Mouse (Mus musculus) T-cell, adult 2 months (primary cell): Measurements from ENCODE around the gene Gm9747.

Experiments
- DNase-seq: peaks from one replicate; pipeline ENCODE4 v3.0.0; 2022; ENCODE audit warnings: low spot score

Gene Gm9747

GRCm38 (mm10) chr1:82257457-82257856 lies 24.5 kb downstream of the Gm9747 start:
- no peak for DNase-seq

- no peak for DNase-seq
Measured at GRCm38 (mm10) chr1:82258331-82258730, 25.4 kb downstream of the Gm9747 start.

GRCm38 (mm10) chr1:82260055-82260454 lies 27.1 kb downstream of the Gm9747 start:
- no peak for DNase-seq

- no peak for DNase-seq
Measured at GRCm38 (mm10) chr1:82261053-82261618, 28.2 kb downstream of the Gm9747 start.

- DNase-seq: no peak
Measured at GRCm38 (mm10) chr1:82261638-82262037, 28.7 kb downstream of the Gm9747 start.

- no peak for DNase-seq
Measured at GRCm38 (mm10) chr1:82262331-82262730, 29.4 kb downstream of the Gm9747 start.

GRCm38 (mm10) chr1:82267547-82267946 lies 34.6 kb downstream of the Gm9747 start:
- no peak for DNase-seq

GRCm38 (mm10) chr1:82272231-82272630 lies 39.3 kb downstream of the Gm9747 start:
- no peak for DNase-seq

- DNase-seq: no peak
Measured at GRCm38 (mm10) chr1:82273529-82273928, 40.6 kb downstream of the Gm9747 start.

- no peak for DNase-seq
Measured at GRCm38 (mm10) chr1:82274361-82274760, 41.4 kb downstream of the Gm9747 start.

- no peak for DNase-seq
Measured at GRCm38 (mm10) chr1:82279768-82280167, 46.9 kb downstream of the Gm9747 start.

- DNase-seq: no peak
Measured at GRCm38 (mm10) chr1:82281823-82282222, 48.9 kb downstream of the Gm9747 start.

GRCm38 (mm10) chr1:82282992-82283611 lies 50.2 kb downstream of the Gm9747 start:
- peak; percentile 80 for DNase-seq

- no peak for DNase-seq
Measured at GRCm38 (mm10) chr1:82283901-82284301, 51.0 kb downstream of the Gm9747 start.

GRCm38 (mm10) chr1:82284403-82284802 lies 51.5 kb downstream of the Gm9747 start:
- DNase-seq: no peak
